Mouse (Mus musculus): ENCODE measurements around the gene Auts2. TPM values are rescaled to one million over a fixed set of nuclear protein-coding genes. Genes with fewer than 3 reads are reported as not detected.

The Auts2 gene
- polyA plus RNA-seq, 1 experiment from 2014 or later: 1.6 TPM

- H3K27me3 ChIP-seq: no peaks in the 10 kb centered on the region
- no peaks in the 10 kb centered on the region for H3K4me1 ChIP-seq (replicated peaks)
- ATAC-seq (ENCODE audit: insufficient read depth): no peak
- H3K4me3 ChIP-seq (replicated peaks): no peak overlapping the region
- 0 out of 2 replicates have a peak, but pooled peaks cover 4% of the 10 kb centered on the region for H3K9me3 ChIP-seq (replicated peaks)
- H3K36me3 ChIP-seq (replicated peaks): no peaks in the 10 kb centered on the region
- no peak overlapping the region for H3K27ac ChIP-seq (replicated peaks)
- no peak overlapping the region for H3K4me2 ChIP-seq
- H3K9ac ChIP-seq: no peak overlapping the region
- WGBS (ENCODE audit: insufficient replicate concordance): 67% methylated on average over 7 of the region's 7 CpGs
These were observed 1053.3 kb downstream of the Auts2 start for GRCm38 (mm10) chr5:131489846-131490245.

- Histone ChIP-seq H3K36me3 (replicated peaks) (no peaks in the 10 kb centered on the region), H3K27me3 (no peaks in the 10 kb centered on the region), H3K4me3 (replicated peaks) (no peak overlapping the region), H3K9ac (no peak overlapping the region), H3K9me3 (replicated peaks) (0 out of 2 replicates have a peak, but pooled peaks cover 4% of the 10 kb centered on the region), H3K4me1 (replicated peaks) (no peaks in the 10 kb centered on the region), H3K4me2 (no peak overlapping the region), H3K27ac (replicated peaks) (no peak overlapping the region)
- WGBS (ENCODE audit: insufficient replicate concordance): 49% methylated on average over 4 of the region's 4 CpGs
- ATAC-seq (ENCODE audit: insufficient read depth): no peak
These were observed 1056.6 kb downstream of the Auts2 start for GRCm38 (mm10) chr5:131486527-131486926.

GRCm38 (mm10) chr5:131475278-131475677, 1067.9 kb downstream of the Auts2 start:
- no peaks in the 10 kb centered on the region for H3K4me1 ChIP-seq (replicated peaks)
- H3K4me3 ChIP-seq (replicated peaks): no peak overlapping the region
- ATAC-seq (ENCODE audit: insufficient read depth): no peak
- no peaks in the 10 kb centered on the region for H3K27me3 ChIP-seq
- 0 out of 2 replicates have a peak, but pooled peaks cover 3% of the 10 kb centered on the region for H3K36me3 ChIP-seq (replicated peaks)
- H3K9ac ChIP-seq: no peak overlapping the region
- no peak overlapping the region for H3K4me2 ChIP-seq
- no peak overlapping the region for H3K27ac ChIP-seq (replicated peaks)
- no peaks in the 10 kb centered on the region; the same call in 1 of the 2 replicates for H3K9me3 ChIP-seq (replicated peaks)

GRCm38 (mm10) chr5:131468609-131469008, 1074.5 kb downstream of the Auts2 start:
- no peak overlapping the region for H3K9ac ChIP-seq
- no peaks in the 10 kb centered on the region for H3K4me1 ChIP-seq (replicated peaks)
- no peaks in the 10 kb centered on the region; the same call in 1 of the 2 replicates for H3K9me3 ChIP-seq (replicated peaks)
- no peak for ATAC-seq (ENCODE audit: insufficient read depth)
- H3K27me3 ChIP-seq: no peaks in the 10 kb centered on the region
- no peak overlapping the region for H3K4me2 ChIP-seq
- H3K36me3 ChIP-seq (replicated peaks): no peaks in the 10 kb centered on the region
- H3K4me3 ChIP-seq (replicated peaks): no peak overlapping the region
- WGBS (ENCODE audit: insufficient replicate concordance): 70% methylated on average over 4 of the region's 4 CpGs
- H3K27ac ChIP-seq (replicated peaks): no peak overlapping the region

- H3K4me2 ChIP-seq: no peak overlapping the region
- no peaks in the 10 kb centered on the region for H3K4me1 ChIP-seq (replicated peaks)
- H3K9ac ChIP-seq: no peak overlapping the region
- H3K27me3 ChIP-seq: no peaks in the 10 kb centered on the region
- no peak for ATAC-seq (ENCODE audit: insufficient read depth)
- no peak overlapping the region for H3K27ac ChIP-seq (replicated peaks)
- H3K4me3 ChIP-seq (replicated peaks): no peak overlapping the region
- H3K9me3 ChIP-seq (replicated peaks): no peaks in the 10 kb centered on the region; the same call in 1 of the 2 replicates
- H3K36me3 ChIP-seq (replicated peaks): no peaks in the 10 kb centered on the region
- WGBS (ENCODE audit: insufficient replicate concordance): 74% methylated on average over 9 of the region's 9 CpGs
These were observed 1077.0 kb downstream of the Auts2 start for GRCm38 (mm10) chr5:131466131-131466530.

- H3K27me3 ChIP-seq: no peaks in the 10 kb centered on the region
- no peak overlapping the region for H3K9ac ChIP-seq
- no peak overlapping the region for H3K4me2 ChIP-seq
- H3K4me3 ChIP-seq (replicated peaks): no peak overlapping the region
- WGBS (ENCODE audit: insufficient replicate concordance): 78% methylated on average over 6 of the region's 6 CpGs
- H3K36me3 ChIP-seq (replicated peaks): 0 out of 2 replicates have a peak, but pooled peaks cover 2% of the 10 kb centered on the region
- H3K27ac ChIP-seq (replicated peaks): no peak overlapping the region
- H3K9me3 ChIP-seq (replicated peaks): no peaks in the 10 kb centered on the region
- H3K4me1 ChIP-seq (replicated peaks): no peaks in the 10 kb centered on the region
- no peak for ATAC-seq (ENCODE audit: insufficient read depth)
These were observed 1079.7 kb downstream of the Auts2 start for GRCm38 (mm10) chr5:131463402-131463801.

- Histone ChIP-seq H3K9ac (no peak overlapping the region), H3K27me3 (no peaks in the 10 kb centered on the region), H3K27ac (replicated peaks) (no peak overlapping the region), H3K4me2 (no peak overlapping the region), H3K9me3 (replicated peaks) (no peaks in the 10 kb centered on the region), H3K4me3 (replicated peaks) (no peak overlapping the region), H3K4me1 (replicated peaks) (no peaks in the 10 kb centered on the region), H3K36me3 (replicated peaks) (0 out of 2 replicates have a peak, but pooled peaks cover 2% of the 10 kb centered on the region)
- WGBS (ENCODE audit: insufficient replicate concordance): 72% methylated on average over 6 of the region's 6 CpGs
- no peak for ATAC-seq (ENCODE audit: insufficient read depth)
These were observed 1083.2 kb downstream of the Auts2 start for GRCm38 (mm10) chr5:131459951-131460350.

GRCm38 (mm10) chr5:131459549-131459948, 1083.6 kb downstream of the Auts2 start:
- no peaks in the 10 kb centered on the region for H3K27me3 ChIP-seq
- H3K4me3 ChIP-seq (replicated peaks): no peak overlapping the region
- H3K27ac ChIP-seq (replicated peaks): no peak overlapping the region
- H3K4me2 ChIP-seq: no peak overlapping the region
- H3K9me3 ChIP-seq (replicated peaks): no peaks in the 10 kb centered on the region
- no peak for ATAC-seq (ENCODE audit: insufficient read depth)
- H3K4me1 ChIP-seq (replicated peaks): no peaks in the 10 kb centered on the region
- WGBS (ENCODE audit: insufficient replicate concordance): 57% methylated on average over 2 of the region's 2 CpGs
- H3K9ac ChIP-seq: no peak overlapping the region
- H3K36me3 ChIP-seq (replicated peaks): 0 out of 2 replicates have a peak, but pooled peaks cover 2% of the 10 kb centered on the region

- Histone ChIP-seq H3K36me3 (replicated peaks) (0 out of 2 replicates have a peak, but pooled peaks cover 2% of the 10 kb centered on the region), H3K9me3 (replicated peaks) (no peaks in the 10 kb centered on the region), H3K9ac (no peak overlapping the region), H3K4me1 (replicated peaks) (no peaks in the 10 kb centered on the region), H3K27me3 (no peaks in the 10 kb centered on the region), H3K4me3 (replicated peaks) (no peak overlapping the region), H3K27ac (replicated peaks) (no peak overlapping the region), H3K4me2 (no peak overlapping the region)
- 69% methylated on average over 6 of the region's 6 CpGs for WGBS (ENCODE audit: insufficient replicate concordance)
- no peak for ATAC-seq (ENCODE audit: insufficient read depth)
These were observed 1084.4 kb downstream of the Auts2 start for GRCm38 (mm10) chr5:131458700-131459099.

- no peak overlapping the region for H3K27ac ChIP-seq (replicated peaks)
- no peak overlapping the region for H3K4me2 ChIP-seq
- no peak for ATAC-seq (ENCODE audit: insufficient read depth)
- no peaks in the 10 kb centered on the region for H3K27me3 ChIP-seq
- no peaks in the 10 kb centered on the region for H3K4me1 ChIP-seq (replicated peaks)
- 70% methylated on average over 7 of the region's 7 CpGs for WGBS (ENCODE audit: insufficient replicate concordance)
- no peaks in the 10 kb centered on the region for H3K9me3 ChIP-seq (replicated peaks)
- 0 out of 2 replicates have a peak, but pooled peaks cover 2% of the 10 kb centered on the region for H3K36me3 ChIP-seq (replicated peaks)
- H3K9ac ChIP-seq: no peak overlapping the region
- H3K4me3 ChIP-seq (replicated peaks): no peak overlapping the region
These were observed 1085.1 kb downstream of the Auts2 start for GRCm38 (mm10) chr5:131457999-131458398.

- no peaks in the 10 kb centered on the region for H3K9me3 ChIP-seq (replicated peaks)
- no peak overlapping the region for H3K4me3 ChIP-seq (replicated peaks)
- H3K4me1 ChIP-seq (replicated peaks): no peaks in the 10 kb centered on the region
- H3K9ac ChIP-seq: no peak overlapping the region
- no peak for ATAC-seq (ENCODE audit: insufficient read depth)
- no peak overlapping the region for H3K4me2 ChIP-seq
- H3K27me3 ChIP-seq: no peaks in the 10 kb centered on the region
- WGBS (ENCODE audit: insufficient replicate concordance): 70% methylated on average over 7 of the region's 7 CpGs
- H3K36me3 ChIP-seq (replicated peaks): 0 out of 2 replicates have a peak, but pooled peaks cover 4% of the 10 kb centered on the region
- no peak overlapping the region for H3K27ac ChIP-seq (replicated peaks)
These were observed 1093.8 kb downstream of the Auts2 start for GRCm38 (mm10) chr5:131449181-131449868.

All from liver, embryonic 15.5 days (tissue).